Mouse (Mus musculus): Measurements from ENCODE around the gene Bcl11a.
"Not testable (repeated sequence)": the region's sequence is repeated elsewhere in the genome, so short reads cannot be mapped to it uniquely, and the experiment has no call there.

Gene Bcl11a

GRCm38 (mm10) chr11:24101625-24102024 is 23.8 kb downstream of the Bcl11a start:
- DNase-seq, result no peak

GRCm38 (mm10) chr11:24102372-24102771 is 24.5 kb downstream of the Bcl11a start:
- DNase-seq, result no peak

- no peak for DNase-seq
Measured at GRCm38 (mm10) chr11:24103128-24103742, 25.4 kb downstream of the Bcl11a start.

- DNase-seq, result peak; percentile 70
Measured at GRCm38 (mm10) chr11:24107414-24107813, 29.6 kb downstream of the Bcl11a start.

GRCm38 (mm10) chr11:24108974-24109373 is 31.1 kb downstream of the Bcl11a start:
- DNase-seq, result no peak

GRCm38 (mm10) chr11:24109388-24109787 is 31.5 kb downstream of the Bcl11a start:
- no peak for DNase-seq

GRCm38 (mm10) chr11:24110113-24110512 is 32.3 kb downstream of the Bcl11a start:
- DNase-seq, result no peak

GRCm38 (mm10) chr11:24111720-24112119 is 33.9 kb downstream of the Bcl11a start:
- no peak for DNase-seq

GRCm38 (mm10) chr11:24115017-24115752 is 37.3 kb downstream of the Bcl11a start:
- DNase-seq, result no peak

- DNase-seq, result no peak
Measured at GRCm38 (mm10) chr11:24116041-24116440, 38.2 kb downstream of the Bcl11a start.

- no peak for DNase-seq
Measured at GRCm38 (mm10) chr11:24116582-24117318, 38.9 kb downstream of the Bcl11a start.

GRCm38 (mm10) chr11:24121136-24121535 is 43.3 kb downstream of the Bcl11a start:
- DNase-seq, result no peak

GRCm38 (mm10) chr11:24122899-24123298 is 45.0 kb downstream of the Bcl11a start:
- peak; percentile 71 for DNase-seq

- DNase-seq, result no peak
Measured at GRCm38 (mm10) chr11:24123991-24124390, 46.1 kb downstream of the Bcl11a start.

- DNase-seq, result peak; percentile 78
Measured at GRCm38 (mm10) chr11:24125098-24125497, 47.2 kb downstream of the Bcl11a start.

- DNase-seq, result no peak
Measured at GRCm38 (mm10) chr11:24128001-24128400, 50.1 kb downstream of the Bcl11a start.

GRCm38 (mm10) chr11:24128880-24129279 is 51.0 kb downstream of the Bcl11a start:
- not testable (repeated sequence) for DNase-seq

GRCm38 (mm10) chr11:24129358-24130185 is 51.7 kb downstream of the Bcl11a start:
- DNase-seq, result no peak

GRCm38 (mm10) chr11:24130186-24130760 is 52.4 kb downstream of the Bcl11a start:
- no peak for DNase-seq

- DNase-seq, result no peak
Measured at GRCm38 (mm10) chr11:24131818-24132217, 54.0 kb downstream of the Bcl11a start.

- DNase-seq, result no peak
Measured at GRCm38 (mm10) chr11:24132358-24132757, 54.5 kb downstream of the Bcl11a start.

- no peak for DNase-seq
Measured at GRCm38 (mm10) chr11:24132853-24133252, 55.0 kb downstream of the Bcl11a start.

GRCm38 (mm10) chr11:24133484-24133883 is 55.6 kb downstream of the Bcl11a start:
- no peak for DNase-seq
